Mouse (Mus musculus) T-cell, adult 2 months (primary cell): ENCODE measurements around the gene Kif11.

Experiments
- DNase-seq: peaks from one replicate; pipeline ENCODE4 v3.0.0; 2022; ENCODE audit warnings: low spot score

The Kif11 gene

DNA sequence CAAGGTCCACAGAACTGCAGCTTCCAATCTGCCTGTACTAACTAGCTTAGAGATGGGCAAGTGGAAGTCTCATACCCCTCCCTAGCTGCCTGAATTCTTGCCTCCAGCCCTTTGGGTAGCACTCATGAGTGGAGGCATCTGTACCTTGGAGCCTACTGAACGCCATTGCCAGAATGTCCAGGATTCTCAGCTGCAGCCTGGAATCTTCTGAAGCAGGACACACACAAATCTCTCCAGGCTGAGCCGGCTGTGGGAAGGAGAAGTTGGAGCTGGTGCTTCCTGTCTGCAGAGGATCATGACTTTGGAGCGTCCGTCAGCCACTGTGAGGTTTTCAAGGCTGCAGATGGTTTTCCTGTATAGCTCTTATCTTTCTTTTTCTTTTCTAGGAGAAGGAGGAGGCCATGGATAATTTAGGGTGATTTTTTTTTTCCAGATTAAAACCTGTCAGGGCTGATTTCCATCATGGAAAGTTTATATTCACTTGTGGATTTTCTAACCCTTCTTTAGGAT, 67.5 kb downstream of the Kif11 start:
- DNase-seq = no peak

DNA sequence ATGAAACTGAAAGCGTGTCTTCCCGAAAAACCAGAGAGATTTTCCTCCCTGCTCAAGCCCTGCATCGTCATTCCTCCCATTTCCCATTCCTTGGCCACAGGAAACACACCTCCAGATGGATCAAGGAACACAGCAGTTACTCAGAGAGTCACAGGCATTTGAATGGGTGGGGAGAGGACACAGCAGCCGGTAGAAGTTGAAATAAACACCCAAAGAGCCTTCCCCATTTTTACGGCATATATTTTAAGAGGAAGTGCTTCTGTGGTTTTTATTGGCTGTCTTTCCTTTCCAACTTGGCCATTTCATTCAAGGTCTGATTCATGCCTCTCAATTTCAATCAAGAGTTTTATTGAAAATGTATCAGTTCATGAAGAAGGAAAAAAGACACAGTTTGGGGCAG, 72.0 kb downstream of the Kif11 start:
- DNase-seq = no peak

DNA sequence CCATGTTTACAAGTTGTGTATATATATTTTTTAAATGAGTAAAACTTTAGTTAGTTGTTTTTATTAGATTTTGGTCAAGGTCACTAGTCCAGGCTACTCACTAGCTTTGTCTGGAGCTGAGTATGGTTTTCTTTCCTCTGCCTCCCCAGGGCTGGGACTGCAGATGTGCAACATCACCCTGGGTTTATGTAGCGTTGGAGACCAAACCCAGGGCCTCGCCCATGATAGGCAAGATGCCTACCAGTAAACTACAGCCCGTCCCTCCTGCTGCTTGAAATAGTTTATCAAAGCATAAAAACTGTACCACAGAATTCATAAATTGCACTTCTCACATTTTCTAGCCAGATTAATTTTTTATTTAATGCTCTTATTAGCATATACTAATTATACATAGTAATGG, 73.0 kb downstream of the Kif11 start:
- no peak for DNase-seq

DNA sequence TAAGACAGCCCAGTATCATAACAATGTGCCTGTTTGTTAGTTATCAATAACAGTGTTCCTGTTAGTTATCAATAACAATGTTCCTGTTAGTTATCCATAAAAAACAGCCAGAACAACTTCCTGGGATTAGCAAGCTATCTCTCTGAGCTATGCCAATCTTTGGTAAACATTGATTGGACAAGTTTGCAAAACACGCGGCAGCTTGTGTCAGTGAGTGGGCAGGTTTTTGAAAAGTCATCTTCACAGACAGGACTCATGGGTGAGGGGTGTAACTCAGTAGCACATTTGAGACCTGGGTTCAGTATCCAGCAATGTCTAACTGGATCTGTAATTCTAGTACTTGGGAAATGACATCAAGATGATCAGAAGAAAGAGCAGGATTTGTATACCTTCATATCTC, 79.3 kb downstream of the Kif11 start:
- no peak for DNase-seq

DNA sequence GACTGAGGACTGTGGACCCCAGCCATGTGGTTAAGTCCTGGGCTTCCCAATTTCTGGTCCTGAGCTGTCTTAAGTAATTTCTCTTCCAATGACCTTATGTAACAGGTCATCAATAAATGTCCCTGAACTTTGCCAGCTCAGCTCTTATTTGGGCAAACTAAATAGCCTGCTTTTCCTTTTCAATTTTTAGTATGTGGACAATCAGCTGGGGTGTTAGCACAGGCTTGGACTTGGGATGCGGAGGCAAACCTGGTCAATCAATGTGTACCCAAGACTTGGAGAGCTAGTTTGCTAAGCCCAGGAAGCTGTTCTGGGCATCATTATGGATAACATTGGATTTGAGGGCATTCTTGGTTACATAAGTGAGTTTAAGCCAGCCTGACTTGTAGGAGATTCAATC, 79.8 kb downstream of the Kif11 start:
- DNase-seq = no peak

DNA sequence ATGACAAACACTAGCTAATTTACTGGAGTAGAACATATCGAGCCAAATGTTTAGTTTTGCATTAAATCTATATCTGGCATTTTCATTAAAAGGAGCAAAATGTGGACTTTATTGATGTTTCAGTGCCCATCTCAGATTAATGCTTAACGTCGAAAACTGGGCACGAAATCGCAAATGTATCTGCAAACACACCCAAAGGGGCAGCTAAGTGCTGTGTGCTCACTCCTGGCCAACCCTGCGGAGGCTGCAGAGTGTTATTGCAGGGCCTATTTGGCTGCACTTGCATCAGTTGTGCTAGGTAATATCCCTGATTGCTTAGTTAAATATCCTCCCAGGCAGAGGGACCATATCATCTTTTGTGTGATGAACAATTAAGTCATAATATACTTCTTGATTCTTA, 81.8 kb downstream of the Kif11 start:
- DNase-seq = no peak

DNA sequence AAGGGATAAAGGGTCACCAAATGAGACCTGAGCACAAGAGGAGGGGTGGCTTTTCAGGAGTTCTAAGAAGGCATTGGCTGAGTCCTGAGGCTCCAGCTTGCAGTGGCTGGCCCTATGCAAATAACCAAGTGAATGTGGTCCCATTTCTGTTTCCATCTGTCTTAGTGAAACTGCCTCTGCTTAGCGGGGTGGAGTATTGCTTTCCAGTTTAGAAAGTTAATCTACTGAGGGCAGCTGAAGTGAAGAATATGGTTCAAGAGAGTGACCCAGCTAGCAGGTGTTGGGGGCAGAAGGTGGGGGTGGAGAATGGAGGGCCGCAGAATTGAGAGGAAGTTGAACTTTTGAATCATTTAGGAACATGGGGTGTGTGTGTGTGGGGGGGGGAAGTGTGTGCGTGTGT, 90.2 kb downstream of the Kif11 start:
- DNase-seq = no peak

DNA sequence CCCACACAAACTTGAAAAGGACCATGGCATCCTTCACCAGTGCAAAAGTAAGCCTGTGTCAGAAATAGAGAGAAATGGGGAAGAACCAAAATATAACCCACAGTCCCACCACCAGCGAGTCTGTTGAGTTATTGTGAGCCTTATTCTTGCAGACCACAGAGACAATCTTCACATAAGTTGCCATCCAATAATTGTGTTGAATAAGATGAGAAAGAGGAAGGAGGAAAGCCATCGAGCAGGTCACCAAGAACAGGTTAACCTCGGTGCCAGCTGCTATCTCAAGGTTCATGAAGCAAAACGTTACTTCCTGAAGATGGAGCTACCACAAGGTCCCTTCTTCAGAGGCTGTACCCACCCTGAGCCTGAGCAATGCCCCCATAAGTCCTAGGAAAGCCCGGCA, 90.8 kb downstream of the Kif11 start:
- DNase-seq = no peak

DNA sequence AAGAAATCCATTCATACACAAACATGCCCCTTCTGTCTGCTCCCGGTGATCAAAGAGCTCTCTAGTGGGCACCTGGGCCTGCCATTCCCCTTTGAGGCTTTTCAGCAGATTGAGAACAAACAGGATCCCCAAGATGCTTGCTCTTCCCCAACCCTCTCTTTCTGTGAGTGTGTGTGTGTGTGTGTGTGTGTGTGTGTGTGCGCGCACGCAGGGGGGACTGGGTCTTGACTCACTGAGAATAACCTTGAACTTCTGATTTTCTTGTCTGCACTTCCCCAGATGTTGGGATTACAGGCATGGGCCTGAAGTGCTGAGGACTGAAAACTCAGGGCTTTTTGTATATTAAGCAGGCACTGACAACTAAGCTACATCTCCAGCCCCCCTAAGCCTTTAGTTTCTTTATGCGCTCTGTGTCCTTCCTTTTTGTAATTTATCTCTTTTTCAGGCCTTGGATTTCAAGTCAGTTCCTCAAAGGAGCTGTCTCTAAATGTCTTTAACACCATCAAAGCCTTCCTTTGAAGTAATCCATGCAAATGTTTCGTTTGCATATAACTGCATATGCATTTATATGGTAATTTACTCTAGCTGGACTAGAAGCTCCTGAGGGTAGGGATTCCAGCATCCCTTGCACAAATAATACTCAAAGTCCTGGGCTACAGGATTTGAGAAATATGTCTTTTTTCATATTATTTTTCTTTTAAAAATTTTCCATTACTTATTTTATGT, 92.8 kb downstream of the Kif11 start:
- no peak for DNase-seq
